Mouse (Mus musculus) layer of hippocampus, postnatal 25 days (tissue): ENCODE data around the gene Pof1b. TPM values are rescaled to one million over a fixed set of nuclear protein-coding genes. Genes with fewer than 3 reads are reported as not detected.
A peak's percentile ranks its signal among the peaks of the same experiment; 100 is the strongest.

Source experiments
- DNase-seq, 2 experiments: peaks; one replicate each; pipeline ENCODE4 v3.0.0; 2022; ENCODE audit warnings: mixed read lengths in 2 of 2, low spot score in 1 of 2; ENCODE audit errors: extremely low spot score in 1 of 2
- total RNA-seq, 2 experiments: library from RNA; stranded (reverse); gene quantifications; 2 replicates each; pipeline ENCODE4 v1.2.3; 2021

The Pof1b gene
- total RNA-seq: not detected

- DNase-seq: no peak
Observed at GRCm38 (mm10) chrX:112698508-112698907, at the start of gene Pof1b. Gene Pof1b, minus strand, starts transcription at chrX:112698651.

- no peak for DNase-seq
Observed at GRCm38 (mm10) chrX:112716587-112716986, 18.1 kb upstream of the Pof1b start.

DNA sequence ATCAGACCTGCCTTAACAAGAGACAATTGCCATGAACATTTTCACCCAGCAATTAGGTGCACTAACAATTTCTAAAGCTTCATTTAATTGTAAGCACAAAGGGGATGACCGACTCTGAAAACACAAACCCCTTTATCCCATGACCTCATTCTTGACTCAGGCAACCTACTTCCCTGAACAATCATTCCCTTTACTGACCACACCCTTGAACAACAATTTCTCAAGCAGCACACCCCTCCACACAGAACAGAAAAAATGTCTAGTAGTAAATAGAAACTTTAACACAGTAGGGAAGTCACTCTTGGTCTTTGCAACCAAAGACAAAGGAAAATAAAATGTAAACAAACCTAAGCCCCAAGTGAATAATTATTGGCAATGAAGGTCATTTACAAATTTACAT is 4.1 kb downstream of the Pof1b start:
- no peak for DNase-seq

- DNase-seq: no peak
Observed at GRCm38 (mm10) chrX:112680605-112681004, 17.8 kb downstream of the Pof1b start.

- no peak for DNase-seq
Observed at GRCm38 (mm10) chrX:112675525-112675924, 22.9 kb downstream of the Pof1b start.

DNA sequence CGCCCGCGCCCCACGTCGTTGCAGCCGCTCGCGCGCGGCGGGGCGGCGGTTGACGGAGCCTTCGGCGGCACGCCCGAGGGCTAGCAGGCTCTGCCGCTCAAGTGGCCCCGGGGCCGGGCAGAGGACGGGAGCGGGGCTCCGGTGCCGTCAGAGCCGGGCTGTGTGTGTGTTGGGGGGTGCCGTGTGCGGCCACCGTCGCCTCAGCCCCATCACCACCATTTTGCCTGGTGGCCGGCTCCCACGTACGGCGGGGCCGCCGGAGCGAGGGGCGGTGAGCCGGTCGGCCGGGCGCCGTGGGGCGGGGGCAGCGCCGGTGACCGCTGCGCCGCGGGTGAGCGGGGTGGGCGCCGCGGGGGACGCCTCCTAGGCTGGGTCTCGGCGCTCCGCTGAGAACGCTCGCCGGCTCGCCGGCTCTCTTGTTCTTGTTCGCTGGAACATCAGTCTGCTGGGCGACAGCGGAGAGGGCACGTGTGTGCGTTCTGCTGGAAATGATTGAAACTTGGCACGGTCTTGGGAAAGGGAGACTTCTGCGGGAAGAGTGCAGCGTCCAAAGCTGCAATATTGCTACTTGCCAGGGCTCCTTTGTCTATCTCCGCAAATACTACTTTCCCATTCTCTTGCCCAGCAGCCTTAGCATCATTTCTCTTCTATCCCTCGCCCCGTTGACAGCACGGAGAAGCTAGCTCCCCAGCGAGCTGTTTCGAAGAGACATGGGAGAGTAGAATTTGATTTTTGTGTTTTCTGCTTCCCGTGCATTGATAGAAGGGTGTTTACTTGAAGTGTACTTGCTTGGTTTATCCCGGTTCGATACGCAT is 96.9 kb downstream of the Pof1b start:
- peak; percentile 10 to 20 for DNase-seq

DNA sequence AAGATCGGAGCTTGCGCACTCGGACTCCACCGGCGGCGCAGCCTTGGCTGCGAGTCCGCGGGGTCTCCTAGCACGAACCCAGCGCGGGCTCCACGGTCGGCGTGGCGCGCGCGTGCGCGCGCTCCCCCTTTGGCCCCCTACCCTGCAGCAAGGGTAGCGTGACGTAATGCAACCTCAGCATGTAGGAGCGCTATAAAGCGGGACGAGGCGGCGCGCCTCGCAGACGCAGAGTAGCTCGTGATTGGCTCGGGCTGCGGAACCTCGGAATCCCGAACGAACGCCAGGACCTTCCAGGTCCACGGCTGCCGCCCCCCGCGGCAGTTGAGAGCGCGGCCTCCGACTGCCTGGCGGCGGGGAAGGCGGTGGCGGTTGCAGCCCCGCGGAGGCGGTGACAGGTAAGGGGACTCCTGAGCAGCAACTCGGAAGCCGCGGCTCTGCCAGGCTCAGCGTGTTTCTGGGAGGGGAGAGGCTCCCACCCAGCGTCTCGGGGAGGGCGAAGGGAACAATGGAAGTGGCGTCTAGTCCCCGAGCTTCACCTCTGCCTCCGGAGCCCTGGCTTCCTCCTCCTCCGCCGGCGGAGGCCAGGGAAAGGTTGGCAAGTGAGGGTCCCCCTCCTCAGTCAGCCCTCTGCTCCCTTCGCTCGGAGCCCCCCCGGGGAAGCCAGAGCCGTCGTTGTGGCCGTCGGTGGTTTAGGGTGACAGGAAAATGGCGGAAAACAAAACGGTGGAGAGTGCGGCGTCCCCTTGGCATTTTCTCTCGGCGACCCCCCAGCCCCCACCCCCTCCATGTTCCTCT is 97.7 kb downstream of the Pof1b start, which contains the start of gene Zfp711:
TSS of gene Zfp711 (plus strand) at position 16 of the 795 bp plus-strand sequence.
- peak; percentile 55 to 61 for DNase-seq

Other genes with a start within 250 kb of the Pof1b start
- not detected for gene 2010106E10Rik, start 203.4 kb downstream of the Pof1b start, total RNA-seq
- 10 to 100 TPM; 10.4 to 11.3 TPM for gene Zfp711, start 98.1 kb downstream of the Pof1b start, total RNA-seq